Mouse (Mus musculus) midbrain, embryonic 12.5 days (tissue): ENCODE results near the gene Abcf2. TPM values are rescaled to one million over a fixed set of nuclear protein-coding genes. Genes with fewer than 3 reads are reported as not detected.

ENCODE experiments used
- ATAC-seq: fragments of 200-750 bp; cut with Nextera tagmentation; 2 replicates; pipeline ENCODE4 v1.8.0; 2017; ENCODE audit warnings: low read depth, moderate TSS enrichment, moderate library complexity; ENCODE audit not compliant: low FRiP score
- H3K27ac ChIP-seq: fragments of 300-500 bp; sonication (generic); replicated peaks from 2 replicates; pipeline ENCODE4 v1.5.1; 2016; ENCODE audit warnings: mild to moderate bottlenecking
- H3K27me3 ChIP-seq: fragments of 300-500 bp; sonication (generic); 2 replicates; pipeline ENCODE4 v1.6.1; 2016; ENCODE audit warnings: mild to moderate bottlenecking
- H3K36me3 ChIP-seq: fragments of 300-500 bp; sonication (generic); 2 replicates; pipeline ENCODE4 v1.6.1; 2016
- H3K4me1 ChIP-seq: fragments of 300-500 bp; sonication (generic); 2 replicates; pipeline ENCODE4 v1.6.1; 2016
- H3K4me2 ChIP-seq: fragments of 300-500 bp; sonication (generic); replicated peaks from 2 replicates; pipeline ENCODE4 v1.6.1; 2016; ENCODE audit warnings: mild to moderate bottlenecking, moderate library complexity
- H3K4me3 ChIP-seq: fragments of 300-500 bp; sonication (generic); 2 replicates; pipeline ENCODE4 v1.5.1; 2016; ENCODE audit warnings: mild to moderate bottlenecking
- H3K9ac ChIP-seq: fragments of 300-500 bp; sonication (generic); replicated peaks from 2 replicates; pipeline ENCODE4 v1.6.1; 2016; ENCODE audit warnings: mild to moderate bottlenecking, moderate library complexity
- H3K9me3 ChIP-seq: fragments of 300-500 bp; sonication (generic); 2 replicates; pipeline ENCODE4 v1.6.1; 2016; ENCODE audit warnings: mild to moderate bottlenecking
- WGBS: fragments of 180-500 bp; shearing (Covaris S2); methylation state at CpG from one replicate; pipeline ENCODE4 v1.1.7; 2016; 5-methylcytosine and 5-hydroxymethylcytosine counted together
- polyA plus RNA-seq: library from polyadenylated mRNA; unstranded; fragments of >200 nt; fragmentation: Nextera tagmentation; extraction: Ambion mirVana; gene quantifications from 2 replicates; pipeline ENCODE4 v1.2.1, GENCODE M21; 2016

Abcf2 gene
- polyA plus RNA-seq, 1 experiment from 2014 or later = 126 TPM

DNA sequence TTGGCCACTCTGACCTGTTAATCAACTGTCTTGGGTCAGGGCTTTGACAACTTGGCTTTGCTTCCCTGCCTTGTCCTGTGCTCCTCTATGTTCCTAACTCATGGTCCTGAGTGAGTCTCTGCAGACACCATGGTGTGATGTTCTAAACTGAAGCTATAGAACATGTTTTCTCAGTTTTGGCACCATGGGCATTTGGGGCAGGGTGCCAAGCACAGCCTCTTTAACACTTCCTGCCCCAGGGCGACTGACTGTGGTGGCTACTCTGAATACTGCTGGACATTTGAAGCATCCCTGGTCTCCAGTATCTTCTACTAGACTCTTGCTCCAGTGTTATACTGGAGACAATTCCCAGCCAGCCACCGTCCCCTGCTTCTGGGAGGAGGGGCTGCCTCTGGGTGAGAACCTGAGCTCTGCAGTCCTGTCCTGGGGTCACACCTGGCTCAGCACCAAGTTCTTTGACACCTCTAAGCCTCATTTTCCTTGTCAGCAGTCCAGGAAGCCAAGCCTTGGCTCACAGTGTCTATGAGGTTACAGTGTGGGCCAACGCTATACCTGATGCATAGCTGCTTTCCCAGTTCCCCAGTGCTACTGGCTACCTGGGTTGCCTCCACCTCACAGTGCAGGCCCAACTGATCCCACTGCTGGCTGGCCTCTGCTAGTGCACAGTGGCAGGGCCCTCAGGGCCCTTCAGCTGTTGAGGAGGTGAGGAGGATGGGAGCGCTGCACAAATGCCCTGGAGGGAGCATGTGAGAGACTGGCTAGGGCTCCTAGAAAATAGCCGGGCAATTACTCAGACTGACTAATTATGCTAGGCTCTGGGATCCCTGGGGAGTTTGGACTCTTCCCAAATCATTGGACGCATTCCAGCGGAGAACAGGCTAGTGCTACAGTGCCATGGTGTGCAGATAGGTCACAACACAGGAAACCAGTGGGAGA lies 34.4 kb upstream of the Abcf2 start:
- peak; percentile 47; the same call in 1 of the 2 replicates for ATAC-seq
- Histone ChIP-seq H3K36me3 (no peaks in the 10 kb centered on the region), H3K9ac (no peak overlapping the region), H3K4me1 (peaks cover 20% of the 10 kb centered on the region), H3K4me3 (no peak overlapping the region), H3K9me3 (no peaks in the 10 kb centered on the region), H3K4me2 (no peak overlapping the region), H3K27ac (no peak overlapping the region; the same call in 1 of the 2 replicates), H3K27me3 (no peaks in the 10 kb centered on the region)
- 66% methylated on average over 7 of the region's 7 CpGs for WGBS

DNA sequence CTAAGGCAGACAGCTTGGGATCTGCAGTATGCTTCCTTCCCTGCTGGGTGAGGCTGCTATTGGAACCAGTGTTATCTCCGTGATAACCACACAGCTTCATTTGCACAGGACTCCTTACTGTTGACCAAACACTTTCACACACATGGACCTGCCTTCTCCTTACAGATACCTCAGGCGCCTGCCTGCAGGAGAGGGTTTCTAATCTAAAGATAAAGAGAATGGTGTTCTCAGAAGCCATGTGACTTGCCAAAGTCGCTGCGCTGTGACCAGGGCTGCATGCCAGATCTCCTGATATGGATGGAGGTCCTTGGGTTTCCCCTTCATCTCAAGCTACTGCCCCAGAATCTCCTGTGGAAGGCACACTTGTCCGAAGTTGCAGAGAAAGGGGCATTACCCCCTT lies 32.1 kb upstream of the Abcf2 start:
- no peak overlapping the region for H3K4me3 ChIP-seq
- peaks cover 37% of the 10 kb centered on the region for H3K4me1 ChIP-seq
- no peak overlapping the region for H3K27ac ChIP-seq
- H3K4me2 ChIP-seq = no peak overlapping the region
- H3K9me3 ChIP-seq = no peaks in the 10 kb centered on the region
- no peaks in the 10 kb centered on the region for H3K27me3 ChIP-seq
- WGBS = 60% methylated on average over 5 of the region's 5 CpGs
- ATAC-seq = no peak
- no peak overlapping the region for H3K9ac ChIP-seq
- no peaks in the 10 kb centered on the region for H3K36me3 ChIP-seq

DNA sequence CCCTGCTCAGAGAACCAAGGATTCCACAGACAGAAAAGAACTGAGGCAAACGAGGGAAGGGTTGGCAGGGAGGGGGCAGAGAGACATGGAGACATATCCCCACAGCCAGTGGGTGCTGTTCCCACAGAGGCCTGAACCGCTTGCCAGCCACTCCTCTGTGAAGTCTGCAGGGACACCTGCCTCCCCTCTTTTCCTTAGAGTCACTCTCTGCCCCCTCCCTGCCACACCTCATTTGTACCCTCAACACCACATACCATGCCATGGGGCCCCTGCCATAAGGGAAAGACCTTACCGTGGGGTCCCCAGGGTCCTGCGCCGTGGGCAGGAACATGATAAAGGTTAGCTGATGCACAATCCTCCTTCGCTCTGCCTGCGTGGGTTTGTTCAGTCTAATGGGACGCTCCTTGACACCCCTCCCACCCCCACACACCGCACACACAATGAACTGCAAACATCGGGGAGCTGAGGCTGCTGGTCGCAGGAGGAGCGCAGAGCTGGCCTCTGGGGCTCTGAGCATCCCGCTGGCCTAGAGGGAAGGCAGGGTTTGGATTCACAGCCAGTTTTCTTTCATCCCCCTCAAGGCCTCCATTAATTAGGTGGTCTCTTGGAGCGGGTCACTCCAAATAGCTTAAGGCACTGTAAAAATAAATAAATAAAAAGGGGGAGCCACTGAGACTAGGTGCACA lies 28.9 kb upstream of the Abcf2 start:
- H3K9ac ChIP-seq = peak overlapping the region; percentile 86
- H3K4me1 ChIP-seq = peaks cover 52% of the 10 kb centered on the region
- H3K4me2 ChIP-seq = peak overlapping the region; percentile 72
- 9% methylated on average over 14 of the region's 14 CpGs for WGBS
- no peak for ATAC-seq
- H3K27ac ChIP-seq = peak overlapping the region; percentile 99
- H3K36me3 ChIP-seq = no peaks in the 10 kb centered on the region
- no peaks in the 10 kb centered on the region for H3K27me3 ChIP-seq
- H3K4me3 ChIP-seq = peak overlapping the region; percentile 53
- no peaks in the 10 kb centered on the region for H3K9me3 ChIP-seq

DNA sequence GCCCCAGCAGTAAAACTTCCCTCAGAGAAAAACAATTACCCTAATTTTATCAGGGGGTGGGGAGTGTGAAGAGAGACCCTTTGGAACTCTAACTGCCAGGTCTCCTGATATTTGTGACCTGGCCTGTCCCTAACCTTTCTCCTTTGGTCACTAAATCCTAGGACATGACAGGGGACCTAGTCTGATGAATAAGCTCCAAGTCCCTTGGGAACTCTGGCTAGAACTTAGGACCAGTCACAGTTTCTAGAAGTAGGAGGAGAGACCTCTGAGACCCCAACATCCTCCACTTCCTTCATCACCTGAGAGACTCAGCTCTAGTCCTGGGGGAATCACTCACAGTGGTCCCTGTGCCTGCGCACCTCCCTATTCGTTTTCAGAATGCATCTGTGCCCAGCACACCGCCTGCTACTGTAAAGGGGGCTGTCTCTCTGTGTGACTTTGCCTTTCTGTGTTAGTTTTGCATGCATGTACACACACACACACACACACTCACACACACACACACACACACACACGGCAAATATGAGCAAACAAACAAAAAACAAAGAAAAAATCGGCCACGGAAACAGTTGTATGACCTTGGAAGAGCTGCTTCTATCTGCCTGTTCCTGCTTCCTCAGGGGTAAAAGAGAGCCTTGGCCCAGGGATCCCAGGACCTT lies 28.2 kb upstream of the Abcf2 start:
- peak overlapping the region; percentile 53 for H3K4me3 ChIP-seq
- H3K9ac ChIP-seq = peak overlapping the region; percentile 86
- 0 out of 2 replicates have a peak, but pooled peaks cover 4% of the 10 kb centered on the region for H3K27me3 ChIP-seq
- 11% methylated on average over 6 of the region's 6 CpGs for WGBS
- no peaks in the 10 kb centered on the region for H3K36me3 ChIP-seq
- H3K9me3 ChIP-seq = no peaks in the 10 kb centered on the region
- peak overlapping the region; percentile 72 for H3K4me2 ChIP-seq
- peaks cover 59% of the 10 kb centered on the region for H3K4me1 ChIP-seq
- ATAC-seq = no peak
- H3K27ac ChIP-seq = peak overlapping the region; percentile 99

DNA sequence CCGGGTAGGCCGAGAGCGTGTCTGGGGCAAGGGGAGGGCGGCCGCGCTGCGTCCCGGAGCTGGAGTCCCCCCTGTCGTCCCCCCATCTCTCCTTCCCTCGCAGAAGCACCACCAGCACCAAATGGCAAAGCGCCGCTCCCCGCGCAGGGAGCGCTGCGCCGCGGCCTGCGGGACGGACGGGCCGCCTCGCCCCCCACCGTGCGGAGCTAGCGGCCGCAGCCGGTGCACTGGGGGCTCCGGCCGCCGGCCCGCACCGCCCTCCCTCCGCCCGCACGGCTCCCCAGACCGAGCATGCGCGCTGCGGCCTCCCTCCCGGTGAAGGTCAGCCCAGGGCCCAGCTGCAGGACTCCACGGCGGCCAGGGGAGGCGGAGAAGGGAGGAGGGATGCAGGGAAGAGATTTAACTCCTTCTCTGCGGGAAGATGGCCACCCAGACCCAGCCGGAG lies 27.4 kb upstream of the Abcf2 start:
- H3K27me3 ChIP-seq = 0 out of 2 replicates have a peak, but pooled peaks cover 4% of the 10 kb centered on the region
- H3K4me1 ChIP-seq = peaks cover 64% of the 10 kb centered on the region
- no peaks in the 10 kb centered on the region for H3K9me3 ChIP-seq
- peak; percentile 82 for ATAC-seq
- peak overlapping the region; percentile 99 for H3K27ac ChIP-seq
- peak overlapping the region; percentile 72 for H3K4me2 ChIP-seq
- H3K36me3 ChIP-seq = no peaks in the 10 kb centered on the region
- under 1% methylated on average over 46 of the region's 46 CpGs for WGBS
- H3K9ac ChIP-seq = peak overlapping the region; percentile 86
- peak overlapping the region; percentile 53 for H3K4me3 ChIP-seq

DNA sequence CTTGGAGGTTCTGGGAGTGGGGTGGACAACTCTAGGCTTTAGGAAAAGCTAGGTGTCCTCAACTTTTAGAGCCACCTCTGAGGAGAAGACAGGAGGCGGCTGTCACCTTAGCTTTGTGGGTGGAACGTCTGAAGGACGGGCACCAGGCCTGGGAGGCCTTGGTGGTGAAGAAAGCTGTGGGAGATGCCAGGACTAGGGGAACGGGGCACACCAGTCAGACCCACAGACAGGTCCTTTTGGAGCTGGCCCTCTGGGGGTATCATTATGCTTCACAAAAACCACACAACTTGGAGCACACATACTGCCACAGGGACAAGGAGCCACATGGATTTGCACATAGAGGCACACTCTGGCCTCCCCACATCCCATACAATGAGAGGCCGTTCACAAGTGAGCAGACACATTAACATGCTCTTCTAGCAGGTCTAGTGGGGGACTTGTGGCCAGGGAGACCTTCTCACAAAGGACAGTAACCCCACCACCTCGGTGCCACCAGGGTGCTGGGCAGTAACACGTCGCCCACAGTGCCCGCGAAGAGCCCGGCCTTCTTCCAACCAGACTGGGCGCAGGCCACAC lies 26.9 kb upstream of the Abcf2 start:
- 14% methylated on average over 12 of the region's 12 CpGs for WGBS
- peak overlapping the region; percentile 72 for H3K4me2 ChIP-seq
- H3K36me3 ChIP-seq = no peaks in the 10 kb centered on the region
- H3K9me3 ChIP-seq = no peaks in the 10 kb centered on the region
- H3K9ac ChIP-seq = peak overlapping the region; percentile 86
- H3K4me3 ChIP-seq = peak overlapping the region; percentile 53
- peak overlapping the region; percentile 99 for H3K27ac ChIP-seq
- no peak for ATAC-seq
- peaks cover 69% of the 10 kb centered on the region for H3K4me1 ChIP-seq
- H3K27me3 ChIP-seq = 0 out of 2 replicates have a peak, but pooled peaks cover 4% of the 10 kb centered on the region

DNA sequence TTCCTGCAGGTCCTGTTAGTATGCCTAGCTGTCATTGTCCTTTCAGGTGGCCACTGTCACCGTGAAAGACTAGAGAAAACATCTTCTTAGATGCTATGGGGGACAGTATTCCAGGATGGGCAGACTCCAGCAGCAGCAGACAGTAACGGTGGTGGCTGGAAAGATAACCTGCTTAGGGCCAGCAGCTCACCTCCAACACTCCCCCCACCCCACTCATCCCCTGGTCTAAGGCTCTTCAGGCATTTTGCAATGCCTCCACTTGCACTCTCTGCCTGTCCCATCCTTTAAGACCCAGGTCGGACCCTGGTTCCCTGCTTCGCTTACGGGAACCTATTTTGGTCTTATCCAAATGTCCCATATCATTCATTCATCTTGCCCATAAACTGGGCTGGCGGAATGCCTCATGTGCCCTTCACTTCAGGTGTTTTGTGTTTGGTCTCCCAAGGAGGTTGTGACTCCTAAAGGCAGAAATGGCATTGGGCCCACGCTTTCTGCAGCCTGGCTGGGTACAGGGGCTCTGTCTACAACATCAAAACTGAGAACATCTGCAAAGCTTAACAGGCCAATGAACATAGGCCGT lies 26.3 kb upstream of the Abcf2 start:
- Histone ChIP-seq H3K27ac (peak overlapping the region; percentile 99), H3K4me2 (peak overlapping the region; percentile 72), H3K36me3 (no peaks in the 10 kb centered on the region), H3K4me3 (peak overlapping the region; percentile 64; the same call in 1 of the 2 replicates), H3K9ac (peak overlapping the region; percentile 86), H3K9me3 (no peaks in the 10 kb centered on the region), H3K4me1 (peaks cover 74% of the 10 kb centered on the region), H3K27me3 (0 out of 2 replicates have a peak, but pooled peaks cover 4% of the 10 kb centered on the region)
- ATAC-seq = no peak
- WGBS = 52% methylated on average over 8 of the region's 8 CpGs

DNA sequence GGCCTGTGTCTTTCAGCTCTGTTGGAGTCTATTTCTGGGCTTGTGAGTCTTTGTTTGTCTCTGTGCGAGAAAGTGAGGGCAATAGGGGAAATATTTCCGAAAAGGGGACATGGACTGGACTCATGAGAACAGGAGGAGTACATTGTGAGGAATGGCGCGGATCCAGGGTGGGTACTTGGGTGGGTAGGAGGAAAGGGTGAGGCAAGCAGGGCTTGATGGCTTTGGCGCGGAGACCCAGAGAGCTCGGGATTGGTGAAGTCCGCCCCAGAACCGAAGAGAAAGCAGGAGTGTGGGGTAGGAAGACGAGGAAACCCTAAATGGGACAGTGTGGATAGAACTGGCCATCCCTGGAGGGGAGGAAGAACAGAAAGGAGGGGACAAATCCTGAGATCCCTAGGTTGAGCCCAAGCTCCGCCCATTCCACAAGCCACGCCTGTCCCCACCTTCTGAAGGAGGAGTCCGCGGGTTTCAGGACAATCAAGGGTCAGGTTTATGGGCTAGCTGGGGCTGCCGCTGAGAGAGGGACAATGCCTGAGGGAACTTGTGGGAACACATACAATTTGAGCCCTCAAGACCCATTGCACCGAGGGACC lies 25.6 kb upstream of the Abcf2 start:
- ATAC-seq = peak; percentile 20
- Histone ChIP-seq H3K36me3 (no peaks in the 10 kb centered on the region), H3K4me2 (peak overlapping the region; percentile 72), H3K27me3 (0 out of 2 replicates have a peak, but pooled peaks cover 4% of the 10 kb centered on the region), H3K9me3 (no peaks in the 10 kb centered on the region), H3K4me3 (peak overlapping the region; percentile 64), H3K4me1 (peaks cover 80% of the 10 kb centered on the region), H3K9ac (peak overlapping the region; percentile 86), H3K27ac (peak overlapping the region; percentile 99)
- under 1% methylated on average over 16 of the region's 16 CpGs for WGBS

DNA sequence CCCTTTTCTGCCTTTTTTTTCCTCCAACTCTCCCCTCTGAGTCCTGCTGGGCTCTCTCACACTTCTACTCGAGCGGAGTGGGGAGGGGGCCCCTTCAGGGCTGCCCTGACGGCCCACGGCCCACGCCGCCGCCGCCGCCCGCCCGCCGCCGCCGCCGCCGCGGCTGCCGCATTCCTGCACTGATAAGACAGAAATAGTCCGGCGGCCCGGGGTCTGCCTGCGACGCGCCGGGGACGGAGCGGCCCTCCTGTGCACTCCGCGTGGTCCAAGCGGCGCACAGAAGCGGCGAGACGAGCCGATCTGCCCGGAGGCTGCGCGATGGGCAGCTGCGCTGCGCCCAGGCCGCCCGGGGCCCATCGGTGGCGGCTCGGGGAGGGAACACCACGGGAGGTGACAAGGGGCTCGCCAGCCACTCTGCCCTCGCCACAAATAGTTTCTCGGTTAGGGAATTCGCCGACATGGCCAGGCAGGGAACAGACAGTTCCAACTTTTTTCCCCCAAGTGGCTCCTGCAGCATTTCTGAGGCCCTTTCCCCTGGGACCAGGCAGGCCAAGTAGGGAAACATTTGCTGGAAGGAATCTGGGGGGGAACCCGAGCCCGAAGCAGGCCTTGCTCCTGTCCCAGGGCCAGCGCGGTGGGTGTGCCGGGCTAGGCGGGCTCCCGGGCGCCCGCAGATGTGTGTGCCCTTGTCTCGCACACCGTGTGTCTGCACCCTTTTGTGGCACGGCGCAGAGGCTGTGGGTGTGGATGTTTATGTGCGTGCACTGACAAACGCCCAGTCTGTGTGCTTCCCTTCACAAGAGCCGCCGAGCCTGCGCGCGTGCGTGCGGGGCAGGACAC lies 24.9 kb upstream of the Abcf2 start:
- ATAC-seq = peak; percentile 29
- Histone ChIP-seq H3K4me3 (peak overlapping the region; percentile 64), H3K9ac (peak overlapping the region; percentile 86), H3K4me1 (peaks cover 83% of the 10 kb centered on the region), H3K9me3 (no peaks in the 10 kb centered on the region), H3K27ac (peak overlapping the region; percentile 99), H3K36me3 (no peaks in the 10 kb centered on the region), H3K27me3 (0 out of 2 replicates have a peak, but pooled peaks cover 4% of the 10 kb centered on the region), H3K4me2 (peak overlapping the region; percentile 72)
- WGBS = under 1% methylated on average over 73 of the region's 73 CpGs
